8 mouse cellular contexts compared by ENCODE assay signal in the genomic region with DNA sequence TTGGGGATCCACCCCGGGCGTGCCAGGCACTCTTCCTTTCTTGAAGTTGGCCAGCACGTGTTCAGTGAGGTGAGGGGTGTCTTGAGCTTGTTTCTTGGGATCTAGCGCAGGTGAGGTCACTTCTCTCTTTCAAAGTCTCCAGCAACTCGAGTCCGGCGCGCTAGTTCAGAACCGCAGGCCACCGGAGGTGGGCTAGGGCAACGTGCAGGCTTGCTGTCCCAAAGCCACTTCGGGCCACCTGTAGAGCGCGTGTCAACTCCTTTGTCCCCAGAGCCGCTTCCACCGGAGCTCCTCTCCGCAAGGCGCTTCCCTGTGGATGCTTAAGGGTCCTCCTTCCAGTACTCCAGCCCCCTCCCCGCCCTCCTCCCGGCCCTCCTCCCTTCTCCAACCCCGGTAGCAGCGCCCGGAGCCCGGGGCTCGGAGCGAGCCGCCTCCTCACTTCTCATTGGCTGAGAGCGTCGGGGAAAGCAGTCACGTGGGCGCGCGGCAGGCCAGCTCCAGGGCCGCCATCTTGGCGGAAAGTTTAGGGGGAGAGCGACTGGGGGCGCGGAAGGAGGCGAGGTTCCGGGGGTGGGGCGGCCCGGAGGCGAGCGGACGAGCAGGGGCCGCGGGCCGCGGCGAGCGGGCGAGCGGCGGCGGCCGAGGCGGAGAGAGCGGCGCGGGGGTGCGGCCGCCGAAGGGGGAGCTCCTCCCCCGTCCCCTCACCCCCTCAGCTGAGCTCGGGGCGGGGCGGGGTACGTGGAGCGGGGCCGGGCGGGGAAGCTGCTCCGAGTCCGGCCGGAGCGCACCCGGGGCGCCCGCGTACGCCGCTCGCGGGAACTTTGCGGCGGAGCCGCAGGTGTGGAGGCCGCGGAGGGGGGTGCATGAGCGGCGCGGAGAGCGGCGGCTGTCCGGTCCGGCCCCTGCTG. TPM values are rescaled to one million over a fixed set of nuclear protein-coding genes. Genes with fewer than 3 reads are reported as not detected.
DNase-seq lines count a peak whose midpoint lies in the region; ATAC-seq lines count a peak whose summit lies in the region.

Gene Dlg1, plus strand, starts transcription at position 65 of the 908 bp plus-strand sequence.

- peak within 1 kb of the TSS; percentile 89 for H3K4me3 ChIP-seq in intestine, embryonic 14.5 days (ENCODE audit: low read depth, low read length)

- intact Hi-C loops in left cerebral cortex, postnatal 14 days (cut with DNase I), result no loop called here

- peak within 1 kb of the TSS; percentile 92 for H3K9ac ChIP-seq in intestine, embryonic 14.5 days (ENCODE audit: low read length)

- peaks cover 8% of the 10 kb centered on the region; the same call in 1 of the 2 replicates for H3K4me1 ChIP-seq in intestine, embryonic 14.5 days (replicated peaks; ENCODE audit: control insufficient read depth, insufficient read depth, low read length)

- WGBS in intestine, embryonic 14.5 days, result 0% methylated on average over 70 of the region's 95 CpGs

- H3K27me3 ChIP-seq in intestine, embryonic 14.5 days (replicated peaks; ENCODE audit: control insufficient read depth, insufficient read depth, low read length), result no peaks in the 10 kb centered on the region

- no peaks in the 10 kb centered on the region for H3K9me3 ChIP-seq in intestine, embryonic 14.5 days (ENCODE audit: control insufficient read depth, low read length)

- H3K36me3 ChIP-seq in intestine, embryonic 14.5 days (ENCODE audit: control insufficient read depth, insufficient read depth, low read length), result peaks cover 33% of the 10 kb centered on the region

- DNase-seq in adrenal gland, adult (ENCODE audit: inconsistent age in 2 of 2, low spot score in 1 of 2), result peak; percentile 90 to 97
- peak; percentile 96 for DNase-seq in embryo, embryonic 10.5 days (ENCODE audit: low spot score)
- DNase-seq in gastrocnemius, postnatal 25 days, result peak; percentile 88
- peak; percentile 94 for DNase-seq in intestine, embryonic 14.5 days (ENCODE audit: low spot score)
- DNase-seq in left cerebral cortex, postnatal 14 days (ENCODE audit: low spot score in 2 of 2), result peak; percentile 59 to 79
- DNase-seq in mesoderm, embryonic 11.5 days (ENCODE audit: low read depth, low spot score), result peak; percentile 95
- DNase-seq in right cerebral cortex, postnatal 36 days (ENCODE audit: low spot score in 2 of 2), result peak; percentile 66
- DNase-seq in yolk sac, embryonic 10.5 days (ENCODE audit: low spot score), result peak; percentile 95

- peak within 1 kb of the TSS; percentile 64 for H3K4me2 ChIP-seq in intestine, embryonic 14.5 days (ENCODE audit: low read length)

- peak within 1 kb of the TSS; percentile 97 for H3K27ac ChIP-seq in intestine, embryonic 14.5 days (ENCODE audit: low read depth)

- ATAC-seq in intestine, embryonic 14.5 days (replicated peaks; ENCODE audit: low FRiP score, low TSS enrichment, low read depth), result peak; percentile 97

RNA-seq across cellular contexts. Expression of gene Dlg1, which starts in this region (rescaled TPM):
- 10 to 100 TPM; 33.5 to 35.5 TPM for total RNA-seq in gastrocnemius, postnatal 25 days (2021)
- polyA plus RNA-seq in intestine, embryonic 14.5 days (2014; fragmentation: Nextera tagmentation; extraction: Ambion mirVana), result 28.5 and 31.1 TPM in 2 replicates
- total RNA-seq in left cerebral cortex, postnatal 14 days (2021), result 100 to 1,000 TPM; 148 to 158 TPM

Comparison
In these comparisons a context has a peak if more than half of its experiments do, and no peak if none do; other contexts are left out.
1. Peak in every context shown above with its lines: DNase-seq, ATAC-seq, H3K4me3 ChIP-seq and H3K27ac ChIP-seq.
2. RNA of gene Dlg1 (total RNA-seq): 148 to 158 TPM in left cerebral cortex, postnatal 14 days; 33.5 to 35.5 TPM in gastrocnemius, postnatal 25 days; every median in the first group is over 4 times any median in the second.